Mouse (Mus musculus) testis, adult 2 months (tissue): ENCODE results near the gene Aldh1l1.

ENCODE experiments used
- CTCF ChIP-seq: fragments of 200-500 bp; IDR thresholded peaks from 2 replicates; pipeline ENCODE4 v1.5.1; 2012; ENCODE audit warnings: low read depth, mild to moderate bottlenecking, inconsistent platforms, low read length, moderate library complexity; ENCODE audit not compliant: control insufficient read depth, insufficient read depth, insufficient replicate concordance
- POLR2A ChIP-seq: fragments of 200-500 bp; IDR thresholded peaks from 2 replicates; pipeline ENCODE4 v1.6.1; 2012; ENCODE audit warnings: low read depth, mild to moderate bottlenecking, inconsistent platforms, low read length, moderate library complexity; ENCODE audit not compliant: control insufficient read depth

DNA sequence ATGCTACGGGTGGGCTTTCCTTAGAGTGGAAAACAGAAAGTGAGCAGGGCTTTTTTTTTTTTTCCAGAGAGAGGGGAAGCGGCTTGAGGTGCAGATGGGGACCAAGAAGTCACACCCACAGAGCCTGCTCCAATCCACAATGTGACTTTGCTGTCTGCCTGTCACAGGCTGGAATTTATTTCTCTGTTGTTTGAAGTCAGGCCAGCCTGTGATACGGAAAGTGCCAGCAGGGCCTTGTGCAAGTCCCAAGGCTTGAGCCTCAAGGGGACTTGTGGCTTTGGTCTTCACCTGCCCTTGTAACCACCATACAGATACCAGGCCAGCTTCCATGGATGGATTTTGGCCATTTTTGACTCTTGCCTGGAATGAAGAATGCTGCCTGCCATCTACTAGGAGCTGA is 32.7 kb downstream of the Aldh1l1 start:
- TF ChIP-seq POLR2A (no peak), CTCF (no peak)
